Mouse (Mus musculus) forebrain, embryonic 15.5 days (tissue): ENCODE data around the gene Olfr1508. TPM values are rescaled to one million over a fixed set of nuclear protein-coding genes. Genes with fewer than 3 reads are reported as not detected.
"Not testable (repeated sequence)": the region's sequence is repeated elsewhere in the genome, so short reads cannot be mapped to it uniquely, and the experiment has no call there.

Experiments
- ATAC-seq: fragments of 200-750 bp; cut with Nextera tagmentation; replicated peaks from 2 replicates; pipeline ENCODE4 v1.8.0; 2017; ENCODE audit warnings: mild to moderate bottlenecking, moderate TSS enrichment, moderate library complexity
- H3K27ac ChIP-seq: fragments of 300-500 bp; sonication (generic); replicated peaks from 2 replicates; pipeline ENCODE4 v1.5.1; 2015; ENCODE audit warnings: mild to moderate bottlenecking, inconsistent platforms
- H3K27me3 ChIP-seq: fragments of 300-500 bp; sonication (generic); 2 replicates; pipeline ENCODE4 v1.6.1; 2015; ENCODE audit warnings: inconsistent platforms
- H3K36me3 ChIP-seq: fragments of 300-500 bp; sonication (generic); 2 replicates; pipeline ENCODE4 v1.6.1; 2015; ENCODE audit warnings: mild to moderate bottlenecking, inconsistent platforms
- H3K4me1 ChIP-seq: fragments of 300-500 bp; sonication (generic); 2 replicates; pipeline ENCODE4 v1.6.1; 2015; ENCODE audit warnings: inconsistent platforms
- H3K4me2 ChIP-seq: fragments of 300-500 bp; sonication (generic); replicated peaks from 2 replicates; pipeline ENCODE4 v1.6.1; 2015; ENCODE audit warnings: mild to moderate bottlenecking, inconsistent platforms
- H3K4me3 ChIP-seq: fragments of 300-500 bp; sonication (generic); 2 replicates; pipeline ENCODE4 v1.5.1; 2015; ENCODE audit warnings: mild to moderate bottlenecking, inconsistent platforms
- H3K9ac ChIP-seq: fragments of 300-500 bp; sonication (generic); replicated peaks from 2 replicates; pipeline ENCODE4 v1.6.1; 2015; ENCODE audit warnings: mild to moderate bottlenecking, inconsistent platforms
- H3K9me3 ChIP-seq: fragments of 300-500 bp; sonication (generic); 2 replicates; pipeline ENCODE4 v1.6.1; 2016; ENCODE audit warnings: inconsistent platforms
- WGBS: fragments of 180-500 bp; shearing (Covaris S2); methylation state at CpG from one replicate; pipeline ENCODE4 v1.1.7; 2015; ENCODE audit warnings: mixed read lengths; 5-methylcytosine and 5-hydroxymethylcytosine counted together
- polyA plus RNA-seq: library from polyadenylated mRNA; unstranded; fragments of >200 nt; fragmentation: Nextera tagmentation; extraction: Ambion mirVana; gene quantifications from 2 replicates; pipeline ENCODE4 v1.2.1, GENCODE M21; 2015

Olfr1508 gene
- polyA plus RNA-seq = not detected in 2 replicates

DNA sequence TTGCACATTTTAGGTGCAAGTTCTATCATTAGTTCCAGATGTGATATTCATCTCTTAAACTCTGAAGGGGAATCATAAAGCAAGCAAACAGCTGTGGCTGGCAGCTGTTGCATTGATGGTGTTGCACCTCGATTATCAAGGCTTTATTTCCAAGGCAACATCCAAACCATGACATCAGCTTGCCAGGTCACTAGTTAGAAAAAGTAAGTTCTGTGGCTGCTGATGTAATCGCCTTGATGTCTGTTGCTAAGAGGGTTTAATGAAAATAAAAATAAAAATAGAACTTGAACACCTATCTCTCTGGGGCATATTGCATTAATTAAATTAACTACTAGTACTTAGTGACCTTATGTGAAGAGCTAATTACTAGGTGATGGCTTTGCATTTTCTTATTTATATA is at the start of gene Olfr1508:
TSS of gene Olfr1508 (minus strand) at position 101 of the 400 bp plus-strand sequence.
- no peaks in the 10 kb centered on the region for H3K4me1 ChIP-seq
- no peaks in the 10 kb centered on the region for H3K9me3 ChIP-seq
- WGBS = 70% methylated on average over 2 of the region's 2 CpGs
- H3K4me3 ChIP-seq = no peak within 1 kb of the TSS
- no peaks in the 10 kb centered on the region for H3K36me3 ChIP-seq
- H3K4me2 ChIP-seq = no peak within 1 kb of the TSS
- H3K27me3 ChIP-seq = no peaks in the 10 kb centered on the region
- no peak within 1 kb of the TSS for H3K9ac ChIP-seq
- no peak for ATAC-seq
- no peak within 1 kb of the TSS for H3K27ac ChIP-seq

DNA sequence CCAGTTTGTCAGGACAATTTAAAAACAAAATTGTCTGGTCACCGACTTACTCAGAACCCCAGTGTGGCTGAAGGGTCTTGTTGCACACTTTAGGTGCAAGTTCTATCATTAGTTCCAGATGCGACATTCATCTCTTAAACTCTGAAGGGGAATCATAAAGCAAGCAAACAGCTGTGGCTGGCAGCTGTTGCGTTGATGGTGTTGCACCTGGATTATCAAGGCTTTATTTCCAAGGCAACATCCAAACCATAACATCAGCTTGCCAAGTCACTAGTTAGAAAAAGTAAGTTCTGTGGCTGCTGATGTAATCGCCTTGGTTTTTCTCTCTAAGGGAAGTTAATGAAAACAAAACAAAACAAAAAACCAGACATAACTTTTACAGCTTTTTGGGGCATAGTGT is 28.2 kb upstream of the Olfr1508 start, which contains the start of gene Olfr1507:
TSS of gene Olfr1507 (minus strand) at position 234 of the 400 bp plus-strand sequence.
- 90% methylated on average over 4 of the region's 4 CpGs for WGBS
- H3K4me3 ChIP-seq = no peak within 1 kb of the TSS
- no peaks in the 10 kb centered on the region for H3K36me3 ChIP-seq
- no peak within 1 kb of the TSS for H3K27ac ChIP-seq
- no peaks in the 10 kb centered on the region for H3K4me1 ChIP-seq
- no peak for ATAC-seq
- H3K4me2 ChIP-seq = no peak within 1 kb of the TSS
- no peaks in the 10 kb centered on the region for H3K27me3 ChIP-seq
- H3K9ac ChIP-seq = no peak within 1 kb of the TSS
- H3K9me3 ChIP-seq = no peaks in the 10 kb centered on the region

DNA sequence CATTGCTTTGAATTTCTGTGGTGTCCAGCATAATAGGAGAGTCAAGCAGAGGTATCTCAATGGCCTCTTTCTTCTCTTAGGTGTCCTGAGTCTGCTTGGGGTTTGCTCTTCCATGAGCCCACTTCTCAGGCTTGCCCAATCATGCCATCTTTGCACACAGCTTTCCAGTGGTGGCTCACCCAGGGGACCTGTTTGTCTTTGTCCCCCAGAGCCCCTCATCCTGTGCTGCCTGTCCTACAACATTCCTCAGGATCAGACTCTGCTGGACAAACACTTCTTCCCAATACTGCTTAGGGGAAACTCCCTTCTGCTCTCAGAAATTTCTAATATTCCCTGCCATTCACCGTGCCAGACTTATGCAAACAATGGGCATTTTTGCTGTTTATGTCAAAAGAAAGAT is 1.6 kb downstream of the Olfr1508 start:
- no peak for ATAC-seq
- Histone ChIP-seq H3K9ac (no peak overlapping the region), H3K4me3 (no peak overlapping the region), H3K4me2 (no peak overlapping the region), H3K9me3 (no peaks in the 10 kb centered on the region), H3K4me1 (no peaks in the 10 kb centered on the region), H3K27ac (no peak overlapping the region), H3K36me3 (no peaks in the 10 kb centered on the region), H3K27me3 (no peaks in the 10 kb centered on the region)
- 87% methylated on average over 1 of the region's 1 CpGs for WGBS

DNA sequence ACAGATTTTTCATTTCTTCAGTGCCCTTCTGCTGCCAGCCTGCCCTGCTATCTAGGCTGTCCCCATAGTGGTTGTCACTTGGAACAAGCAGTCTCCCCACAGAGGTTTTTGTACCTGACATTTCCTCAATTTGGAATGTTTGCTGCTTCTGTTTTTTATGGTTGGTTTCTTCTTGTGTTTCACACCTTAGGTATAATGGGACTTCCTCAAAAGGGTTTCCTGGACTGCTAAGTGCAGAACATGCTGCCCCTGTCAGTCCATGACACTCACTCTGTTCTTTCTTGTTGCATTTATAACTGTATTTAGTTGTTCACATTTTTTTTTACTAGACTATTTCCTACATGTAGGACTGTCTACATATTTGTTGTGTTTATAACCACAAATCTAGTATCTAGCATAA is 5.4 kb downstream of the Olfr1508 start:
- Histone ChIP-seq H3K4me1 (no peaks in the 10 kb centered on the region), H3K9me3 (no peaks in the 10 kb centered on the region), H3K27me3 (no peaks in the 10 kb centered on the region), H3K27ac (no peak overlapping the region), H3K4me3 (no peak overlapping the region), H3K4me2 (no peak overlapping the region), H3K9ac (no peak overlapping the region), H3K36me3 (no peaks in the 10 kb centered on the region)
- no peak for ATAC-seq

DNA sequence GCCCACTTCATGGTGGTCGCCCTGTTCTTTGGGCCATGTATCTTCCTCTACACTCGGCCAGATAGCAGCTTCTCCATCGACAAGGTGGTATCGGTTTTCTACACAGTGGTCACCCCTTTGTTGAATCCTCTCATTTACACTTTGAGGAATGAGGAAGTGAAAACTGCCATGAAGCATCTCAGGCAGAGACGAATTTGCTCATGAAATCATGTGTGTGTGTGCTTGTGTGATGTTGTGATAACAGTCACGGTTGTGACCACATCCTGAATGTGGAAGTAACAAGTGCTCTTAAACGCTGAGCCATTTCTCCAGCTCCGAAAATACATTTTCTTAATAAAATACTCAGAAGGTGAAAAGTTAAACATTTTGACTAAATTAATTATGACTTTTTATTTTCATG is 16.2 kb downstream of the Olfr1508 start:
- no peaks in the 10 kb centered on the region for H3K9me3 ChIP-seq
- no peaks in the 10 kb centered on the region for H3K36me3 ChIP-seq
- no peak overlapping the region for H3K4me2 ChIP-seq
- no peaks in the 10 kb centered on the region for H3K27me3 ChIP-seq
- H3K4me1 ChIP-seq = no peaks in the 10 kb centered on the region
- H3K4me3 ChIP-seq = no peak overlapping the region
- WGBS = 93% methylated on average over 8 of the region's 8 CpGs
- no peak for ATAC-seq
- no peak overlapping the region for H3K27ac ChIP-seq
- H3K9ac ChIP-seq = no peak overlapping the region

DNA sequence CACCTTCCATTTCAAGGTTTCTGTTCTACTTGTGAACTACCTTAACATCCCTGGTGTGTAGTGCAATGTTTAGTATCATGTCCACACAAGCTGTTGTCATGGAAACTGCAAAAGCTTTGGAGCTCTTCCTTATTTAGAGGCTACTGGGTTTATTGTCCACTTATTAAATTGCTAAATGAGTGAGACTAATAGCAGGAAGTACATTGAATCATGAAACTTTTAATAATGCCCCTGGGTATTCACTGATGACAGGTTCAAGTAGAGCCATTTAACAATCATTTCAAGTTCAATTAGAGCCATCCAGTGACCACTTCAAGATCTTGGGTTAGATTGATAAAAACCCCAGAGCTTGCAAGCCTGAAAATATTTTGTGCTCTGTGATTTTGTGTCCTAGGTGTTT is 24.6 kb downstream of the Olfr1508 start, which contains the start of gene Olfr1509:
TSS of gene Olfr1509 (plus strand) at position 301 of the 400 bp plus-strand sequence.
- Histone ChIP-seq H3K4me3 (no peak within 1 kb of the TSS), H3K9ac (no peak within 1 kb of the TSS), H3K36me3 (no peaks in the 10 kb centered on the region), H3K27me3 (no peaks in the 10 kb centered on the region), H3K4me1 (no peaks in the 10 kb centered on the region), H3K4me2 (no peak within 1 kb of the TSS), H3K9me3 (no peaks in the 10 kb centered on the region), H3K27ac (no peak within 1 kb of the TSS)
- no peak for ATAC-seq

DNA sequence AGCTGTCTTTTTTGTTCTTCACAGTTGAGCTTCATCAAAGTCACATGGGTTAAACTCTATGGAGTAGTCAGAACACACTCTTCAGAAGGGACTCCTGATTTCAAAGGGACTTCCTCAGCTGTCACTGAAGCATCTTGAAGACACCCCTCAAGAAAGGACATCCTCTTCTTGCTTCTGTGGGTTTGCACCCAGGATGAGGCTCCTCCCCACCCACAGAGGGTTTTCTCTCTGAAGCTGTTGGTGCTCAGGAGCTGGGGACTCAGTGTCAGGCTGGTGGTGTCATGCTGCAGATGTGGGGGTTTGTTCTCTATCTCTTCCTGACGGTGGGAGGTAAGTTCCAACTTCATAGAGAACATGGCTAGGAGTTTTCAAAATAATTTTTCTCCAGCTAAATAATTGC is 39.6 kb downstream of the Olfr1508 start:
- Histone ChIP-seq H3K4me2 (no peak overlapping the region), H3K4me3 (no peak overlapping the region), H3K4me1 (no peaks in the 10 kb centered on the region), H3K9ac (no peak overlapping the region), H3K9me3 (no peaks in the 10 kb centered on the region), H3K27me3 (no peaks in the 10 kb centered on the region), H3K36me3 (no peaks in the 10 kb centered on the region), H3K27ac (no peak overlapping the region)
- WGBS = 85% methylated on average over 1 of the region's 1 CpGs
- ATAC-seq = no peak

DNA sequence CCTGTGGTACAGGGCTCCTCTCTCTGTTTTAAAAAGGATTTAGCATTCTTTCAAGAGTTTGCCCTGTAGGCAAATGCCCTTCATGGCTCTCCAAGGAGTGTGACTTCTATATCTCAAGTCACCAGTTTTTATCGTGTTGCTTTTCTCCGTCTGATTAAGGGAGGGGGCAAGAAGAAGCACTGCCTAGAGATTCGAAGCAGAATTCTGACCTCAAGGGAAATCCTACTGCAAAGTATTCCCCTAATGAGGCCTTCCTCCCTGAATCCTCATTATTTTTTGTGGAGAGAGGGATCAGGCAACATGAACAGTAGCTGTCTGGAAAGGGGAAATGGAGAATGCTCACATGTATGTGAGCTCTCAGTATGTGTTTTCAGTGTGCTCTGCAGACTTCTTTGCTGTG is 53.0 kb downstream of the Olfr1508 start, which contains the start of gene Olfr1510:
TSS of gene Olfr1510 (minus strand) at position 101 of the 400 bp plus-strand sequence.
- Histone ChIP-seq H3K9me3 (no peaks in the 10 kb centered on the region), H3K4me1 (no peaks in the 10 kb centered on the region), H3K36me3 (no peaks in the 10 kb centered on the region), H3K27me3 (no peaks in the 10 kb centered on the region), H3K9ac (no peak within 1 kb of the TSS), H3K4me2 (no peak within 1 kb of the TSS), H3K4me3 (no peak within 1 kb of the TSS), H3K27ac (no peak within 1 kb of the TSS)
- no peak for ATAC-seq
- WGBS = 84% methylated on average over 3 of the region's 3 CpGs

DNA sequence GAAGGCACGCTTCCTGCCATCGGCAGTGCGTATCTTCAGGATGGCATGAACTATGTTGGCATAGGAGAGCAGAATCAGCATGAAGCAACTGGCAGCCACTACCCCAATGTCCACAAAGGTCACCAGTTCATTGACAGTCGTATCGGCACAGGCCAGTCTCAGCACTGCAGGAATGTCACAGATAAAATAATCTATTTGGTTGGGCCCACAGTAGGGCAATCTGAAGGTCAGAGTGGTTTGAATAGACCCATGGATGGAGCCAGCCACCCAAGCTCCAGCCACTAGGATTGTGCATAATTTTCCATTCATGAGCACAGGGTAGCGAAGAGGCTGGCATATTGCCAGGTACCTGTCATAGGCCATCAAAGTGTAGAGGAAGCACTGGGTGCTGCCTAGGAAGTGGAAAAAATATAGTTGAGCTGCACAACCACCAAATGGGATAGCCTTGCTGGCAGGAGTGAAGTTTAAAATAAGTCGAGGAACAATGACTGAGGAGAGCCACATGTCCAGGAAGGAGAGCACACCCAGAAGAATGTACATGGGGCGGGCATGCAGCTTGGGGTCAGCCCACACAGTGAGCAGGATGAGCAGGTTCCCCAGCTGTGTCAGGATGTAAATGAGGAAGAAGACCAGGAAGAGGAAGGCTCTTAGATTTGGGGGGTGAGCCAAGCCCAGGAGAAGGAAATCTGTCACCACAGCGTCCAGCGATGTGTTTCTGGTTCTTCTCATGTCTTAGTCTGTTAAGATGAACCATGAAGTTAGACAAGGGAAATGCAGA is 57.0 kb downstream of the Olfr1508 start:
- H3K4me3 ChIP-seq, H3K4me1 ChIP-seq, H3K4me2 ChIP-seq, H3K27me3 ChIP-seq, H3K9me3 ChIP-seq, H3K27ac ChIP-seq, H3K36me3 ChIP-seq, H3K9ac ChIP-seq: not testable (repeated sequence)
- 79% methylated on average over 8 of the region's 10 CpGs for WGBS
- 0 out of 2 replicates have a peak, but pooled peaks have one; percentile 43 for ATAC-seq

Other genes with a start within 250 kb of the Olfr1508 start
- 39.7 and 47.9 TPM in 2 replicates for gene Chd8, start 209.7 kb downstream of the Olfr1508 start, polyA plus RNA-seq
- gene Tox4, start 188.3 kb downstream of the Olfr1508 start, polyA plus RNA-seq = 59.5 and 62.9 TPM in 2 replicates
- 44.4 and 44.8 TPM in 2 replicates for gene Rab2b, start 187.9 kb downstream of the Olfr1508 start, polyA plus RNA-seq
- 51.4 and 57.1 TPM in 2 replicates for gene Mettl3, start 162.4 kb downstream of the Olfr1508 start, polyA plus RNA-seq
- gene Sall2, start 138.7 kb downstream of the Olfr1508 start, polyA plus RNA-seq = 29.6 and 31.7 TPM in 2 replicates
- gene Olfr1513, start 111.1 kb downstream of the Olfr1508 start, polyA plus RNA-seq = not detected in 2 replicates
- not detected in 2 replicates for gene Olfr1512, start 88.3 kb downstream of the Olfr1508 start, polyA plus RNA-seq
- gene Olfr1511, start 70.1 kb downstream of the Olfr1508 start, polyA plus RNA-seq = not detected in 2 replicates
- not detected in 2 replicates for gene Olfr1510, start 53.1 kb downstream of the Olfr1508 start, polyA plus RNA-seq
- not detected in 2 replicates for gene Olfr1509, start 24.5 kb downstream of the Olfr1508 start, polyA plus RNA-seq
- not detected in 2 replicates for gene Olfr1507, start 28.3 kb upstream of the Olfr1508 start, polyA plus RNA-seq